Mouse (Mus musculus): Measurements from ENCODE around the gene Rtn4rl2.

The Rtn4rl2 gene

GRCm38 (mm10) chr2:84850407-84851129 lies 35.9 kb downstream of the Rtn4rl2 start:
- DNase-seq (ENCODE audit: low read depth, low spot score), result no peak

DNA sequence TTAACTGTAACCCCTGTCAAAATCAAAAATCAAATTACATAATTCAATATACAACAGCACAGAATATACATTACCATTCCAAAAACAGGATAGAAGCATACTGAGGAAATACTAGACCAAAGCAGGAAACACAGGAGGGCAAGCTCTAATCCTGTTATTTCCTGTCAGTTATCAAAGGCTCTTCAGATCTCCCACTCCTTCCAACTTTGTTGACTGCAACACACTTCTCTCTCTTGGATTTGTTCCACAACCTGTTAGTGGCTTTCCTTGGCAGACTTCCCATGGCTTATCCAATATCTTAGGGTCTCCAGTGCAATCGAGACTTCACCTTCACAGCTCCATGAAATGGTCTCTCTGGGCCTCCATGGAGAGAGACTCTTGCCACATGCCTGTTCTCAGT lies 41.3 kb downstream of the Rtn4rl2 start:
- DNase-seq (ENCODE audit: low read depth, low spot score), result no peak

DNA sequence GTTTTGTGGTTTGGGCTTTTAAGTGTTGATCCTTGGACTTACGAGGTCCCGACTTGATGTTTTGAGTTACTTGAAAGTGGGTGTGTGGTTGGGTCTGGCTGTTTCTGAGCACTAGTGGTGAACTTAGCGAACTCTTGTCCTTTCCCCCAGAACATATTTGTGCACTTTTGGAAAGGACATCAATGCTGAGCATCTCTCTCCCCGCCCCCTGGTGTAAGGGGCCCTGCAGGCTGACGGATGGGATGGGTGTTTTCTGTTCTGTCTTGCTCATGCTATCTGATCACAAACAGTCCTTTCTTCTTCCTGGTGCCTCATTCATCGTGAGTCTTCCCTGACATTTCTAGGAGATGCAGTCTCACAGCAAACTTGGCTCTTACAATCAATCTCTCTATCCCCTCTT lies 42.9 kb downstream of the Rtn4rl2 start:
- no peak for DNase-seq (ENCODE audit: low read depth, low spot score)

GRCm38 (mm10) chr2:84841905-84842304 lies 44.6 kb downstream of the Rtn4rl2 start:
- no peak for DNase-seq (ENCODE audit: low read depth, low spot score)

GRCm38 (mm10) chr2:84840748-84841563 lies 45.6 kb downstream of the Rtn4rl2 start:
- DNase-seq (ENCODE audit: low read depth, low spot score), result no peak

DNA sequence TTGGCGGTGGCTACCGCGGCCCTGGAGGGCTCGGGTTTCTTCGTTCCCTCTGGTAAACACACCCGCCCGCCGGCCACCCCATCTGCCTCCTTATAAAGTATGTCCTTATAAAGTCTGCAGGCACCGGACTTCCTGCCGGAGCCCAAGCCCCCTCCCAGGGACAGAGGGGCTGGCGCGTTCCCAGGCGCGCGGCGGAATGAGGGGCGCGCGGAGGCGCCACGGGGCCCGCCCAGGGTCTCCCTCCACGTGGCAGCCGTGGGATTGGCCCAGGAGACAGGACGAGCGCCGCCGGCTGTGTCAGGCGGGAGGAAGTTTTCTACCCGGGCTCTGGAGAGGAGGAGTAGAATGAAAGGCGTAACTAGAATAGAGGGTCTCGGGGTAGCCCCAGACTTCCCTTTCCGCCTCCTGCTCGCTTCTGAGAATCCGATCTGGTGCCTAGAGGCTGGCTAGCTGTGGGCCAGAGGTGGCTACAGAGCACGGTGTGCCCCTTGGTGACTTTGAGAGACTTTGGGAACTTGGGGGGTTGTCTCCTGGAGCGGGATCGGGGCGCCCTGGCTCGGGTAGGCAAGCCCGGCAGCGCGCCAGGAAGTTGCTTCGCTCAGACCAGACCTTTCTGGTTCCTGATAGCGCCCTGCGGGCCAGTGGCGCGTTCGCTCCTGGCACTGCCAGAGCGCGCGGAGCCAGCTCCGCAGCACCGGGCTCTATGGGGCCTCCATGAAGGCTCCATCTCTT lies 46.3 kb downstream of the Rtn4rl2 start:
- DNase-seq (ENCODE audit: low read depth, low spot score), result peak; percentile 75

GRCm38 (mm10) chr2:84838993-84839980 lies 47.2 kb downstream of the Rtn4rl2 start:
- DNase-seq (ENCODE audit: low read depth, low spot score), result peak; percentile 70

GRCm38 (mm10) chr2:84838593-84838949 lies 47.9 kb downstream of the Rtn4rl2 start, which contains the start of gene Slc43a1:
Gene Slc43a1 (plus strand): TSS chr2:84838850.
- DNase-seq (ENCODE audit: low read depth, low spot score), result peak; percentile 77

DNA sequence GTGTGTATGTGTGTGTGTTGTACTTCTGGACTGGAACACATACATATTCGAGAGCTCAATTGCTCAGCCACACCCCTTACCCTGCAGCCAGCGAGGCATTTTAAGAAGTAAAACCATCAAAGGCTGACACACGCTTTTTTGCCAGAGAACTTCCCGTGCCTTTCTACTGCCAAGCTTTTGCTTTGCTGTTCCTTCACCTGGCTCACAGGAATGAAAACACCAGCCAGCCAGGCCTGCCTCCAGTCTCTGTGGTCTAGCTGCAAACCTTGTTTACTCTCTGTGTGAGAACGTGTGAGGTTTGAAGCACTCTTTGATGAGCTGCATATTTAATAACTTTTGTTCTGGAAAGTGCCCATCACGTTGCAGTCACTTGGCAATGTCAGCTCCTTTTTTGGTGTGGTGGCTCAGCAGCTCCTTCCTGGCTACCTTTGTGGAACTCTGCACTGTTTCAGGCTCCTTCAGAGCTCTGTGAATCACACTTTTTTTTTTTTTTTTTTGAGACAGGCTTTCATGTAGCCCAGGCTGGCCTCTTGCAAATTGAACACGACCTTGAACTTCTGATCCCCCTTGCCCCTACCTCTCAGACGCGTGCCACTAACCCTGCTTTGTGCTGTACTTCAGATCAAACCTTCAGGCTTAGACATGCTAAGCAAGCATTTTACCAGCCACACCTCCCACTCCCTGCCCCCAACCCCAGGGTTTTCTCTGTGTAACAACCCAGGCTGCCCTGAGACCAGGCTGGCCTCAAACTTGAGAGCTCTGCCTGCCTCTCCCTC lies 48.5 kb downstream of the Rtn4rl2 start:
- peak; percentile 79 for DNase-seq (ENCODE audit: low read depth, low spot score)

- DNase-seq (ENCODE audit: low read depth, low spot score), result peak; percentile 95
Observed at GRCm38 (mm10) chr2:84837107-84837506, 49.4 kb downstream of the Rtn4rl2 start.

GRCm38 (mm10) chr2:84831666-84832391 lies 54.7 kb downstream of the Rtn4rl2 start:
- DNase-seq (ENCODE audit: low read depth, low spot score), result peak; percentile 88

DNA sequence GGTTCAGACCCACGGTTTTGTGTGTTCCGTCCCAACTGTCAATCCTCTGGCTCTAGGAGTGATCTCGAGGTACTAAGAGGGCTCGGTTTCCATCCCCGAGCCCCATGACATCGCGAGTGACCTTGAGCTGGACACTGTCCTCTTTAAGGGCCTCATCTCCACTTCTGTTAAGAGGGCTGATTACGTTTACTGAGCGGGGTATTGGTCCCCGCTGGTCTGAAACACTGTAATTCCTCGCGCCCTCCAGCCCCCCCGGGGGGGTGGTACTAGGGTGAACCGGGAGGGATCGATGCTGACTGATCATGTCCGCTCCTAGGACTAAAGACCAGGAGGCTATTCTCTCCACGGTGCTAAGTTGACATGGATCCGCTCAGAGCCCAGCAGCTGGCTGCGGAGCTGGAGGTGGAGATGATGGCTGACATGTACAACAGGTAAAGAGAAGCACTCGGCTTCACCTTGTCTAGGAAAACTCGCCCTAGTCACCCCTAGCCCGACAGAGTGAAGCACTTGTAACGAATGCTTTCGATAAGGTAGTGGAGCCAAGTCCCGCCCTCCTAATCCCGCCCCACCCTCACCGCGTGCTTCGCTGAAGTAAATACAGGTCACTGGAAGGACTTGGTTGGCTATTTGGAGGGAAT lies 59.1 kb downstream of the Rtn4rl2 start:
- peak; percentile 72 for DNase-seq (ENCODE audit: low read depth, low spot score)

GRCm38 (mm10) chr2:84826488-84827282 lies 59.8 kb downstream of the Rtn4rl2 start, which contains the start of gene Timm10:
Gene Timm10 (plus strand): TSS chr2:84826997.
- DNase-seq (ENCODE audit: low read depth, low spot score), result peak; percentile 95

GRCm38 (mm10) chr2:84823237-84823636 lies 63.3 kb downstream of the Rtn4rl2 start:
- no peak for DNase-seq (ENCODE audit: low read depth, low spot score)

DNA sequence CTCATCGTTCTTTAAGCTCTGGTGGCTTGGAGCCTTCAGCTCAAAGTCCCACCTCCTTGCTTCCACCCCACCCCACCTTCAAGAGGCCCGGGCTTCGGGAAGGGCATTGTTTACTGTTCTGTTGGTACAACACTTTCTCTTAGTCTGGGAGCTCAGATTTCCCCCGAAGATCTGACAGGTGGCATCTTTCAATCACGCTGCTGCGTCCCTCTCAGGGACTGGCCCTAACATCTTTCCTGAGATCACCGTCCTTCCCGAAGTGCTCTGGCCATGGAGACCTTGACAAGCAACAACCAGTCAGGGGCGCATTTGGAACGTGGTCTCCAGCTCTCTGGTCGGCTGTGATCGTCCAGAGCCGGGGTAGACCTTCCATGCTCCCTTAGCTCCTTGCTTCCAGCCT lies 64.0 kb downstream of the Rtn4rl2 start, which contains the start of gene Smtnl1:
TSS of gene Smtnl1 (minus strand) at position 101 of the 400 bp plus-strand sequence.
- no peak for DNase-seq (ENCODE audit: low read depth, low spot score)

Measured in A20 (cell line).